ENCODE assay signal across 28 mouse cellular contexts in the genomic region with DNA sequence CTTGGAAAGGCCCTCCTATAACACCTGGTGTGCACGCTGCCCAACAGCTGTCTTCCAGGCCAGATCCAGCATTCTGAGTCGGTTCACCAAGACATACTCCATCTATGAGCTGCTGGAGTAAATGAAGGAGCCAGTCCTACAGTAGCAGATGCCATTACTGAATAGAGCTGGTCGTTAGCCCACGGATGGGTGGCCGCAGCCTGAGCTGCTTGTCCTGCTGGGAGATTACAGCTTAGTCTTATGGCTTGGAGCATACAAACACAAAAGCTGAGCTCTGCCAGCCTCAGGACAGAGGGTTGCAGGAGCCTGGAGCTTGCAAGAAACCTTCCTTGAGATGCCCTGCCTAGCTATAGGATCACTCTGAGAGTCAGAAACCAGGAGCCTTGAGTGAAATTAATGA. TPM values are rescaled to one million over a fixed set of nuclear protein-coding genes. Genes with fewer than 3 reads are reported as not detected.
"Had no signal": no experiment of that assay in that cellular context is flagged by ENCODE, and none has a peak within 500 bp of the region (broad histone marks: within the 10 kb centered on the region; RNA-seq: fewer than 3 reads in every experiment).

No protein-coding gene starts in this region.

- H3K9ac ChIP-seq: limb, embryonic 12.5 days; limb, embryonic 15.5 days; liver, embryonic 14.5 days; liver, postnatal 0 days; lung, embryonic 14.5 days; midbrain, embryonic 13.5 days; stomach, embryonic 15.5 days had no signal

- H3K4me1 ChIP-seq: limb, embryonic 12.5 days; limb, embryonic 15.5 days; midbrain, embryonic 13.5 days; stomach, embryonic 15.5 days had no signal

- H3K27me3 ChIP-seq: limb, embryonic 12.5 days; limb, embryonic 15.5 days; midbrain, embryonic 13.5 days; stomach, embryonic 15.5 days had no signal

- H3K27ac ChIP-seq: kidney, postnatal 0 days; layer of hippocampus, adult 2 months; limb, embryonic 12.5 days; limb, embryonic 15.5 days; liver, embryonic 14.5 days; macrophage; midbrain, embryonic 13.5 days; stomach, embryonic 15.5 days had no signal

- H3K4me3 ChIP-seq: layer of hippocampus, adult 2 months; limb, embryonic 12.5 days; limb, embryonic 15.5 days; midbrain, embryonic 13.5 days; stomach, embryonic 15.5 days had no signal

- H3K9me3 ChIP-seq: limb, embryonic 12.5 days; limb, embryonic 15.5 days; midbrain, embryonic 13.5 days; stomach, embryonic 15.5 days had no signal

- ATAC-seq: liver, postnatal 0 days; lung, postnatal 0 days; midbrain, embryonic 13.5 days; midbrain, embryonic 16.5 days had no signal

- DNase-seq: kidney, adult 2 months; kidney, postnatal 25 days; layer of hippocampus, adult 9-11 months; liver, postnatal 0 days; lung, embryonic 14.5 days; right cerebral cortex, postnatal 25 days; spleen, adult 18-20 months; thymus, postnatal 25 days had no signal

- H3K36me3 ChIP-seq: limb, embryonic 12.5 days; limb, embryonic 15.5 days; midbrain, embryonic 13.5 days; stomach, embryonic 15.5 days had no signal

- H3K4me2 ChIP-seq: limb, embryonic 12.5 days; limb, embryonic 15.5 days; liver, embryonic 11.5 days; lung, embryonic 14.5 days; midbrain, embryonic 13.5 days; stomach, embryonic 15.5 days had no signal

RNA-seq across cellular contexts. Expression of gene 1700006A11Rik, which starts 33.6 kb away (rescaled TPM):
- total RNA-seq: layer of hippocampus, adult 2 months; layer of hippocampus, postnatal 25 days; left cerebral cortex, adult 18-20 months; left cerebral cortex, postnatal 36 days; megakaryocyte, adult 5-6 weeks had no signal
- polyA plus RNA-seq: kidney, adult 2 months; kidney, embryonic 14.5 days; kidney, postnatal 0 days; large intestine, adult 2 months; limb, embryonic 12.5 days; limb, embryonic 15.5 days; liver, embryonic 11.5 days; liver, embryonic 14.5 days; liver, postnatal 0 days; lung, embryonic 14.5 days; lung, postnatal 0 days; macrophage; midbrain, embryonic 13.5 days; midbrain, embryonic 16.5 days; neural tube, embryonic 11.5 days; neural tube, embryonic 14.5 days; stomach, embryonic 15.5 days; thymus, postnatal 0 days had no signal
